Mouse (Mus musculus) heart, embryonic 10.5 days (tissue): Measurements from ENCODE around the gene Gaa. TPM values are rescaled to one million over a fixed set of nuclear protein-coding genes. Genes with fewer than 3 reads are reported as not detected.
A peak's percentile ranks its signal among the peaks of the same experiment; 100 is the strongest.
"Not testable (repeated sequence)": the region's sequence is repeated elsewhere in the genome, so short reads cannot be mapped to it uniquely, and the experiment has no call there.

Source experiments
- DNase-seq: peaks from one replicate; pipeline ENCODE4 v3.0.0-alpha.2; 2017; ENCODE audit warnings: low spot score
- H3K27ac ChIP-seq: fragments of 300-500 bp; sonication (generic); 2 replicates; pipeline ENCODE4 v1.5.1; 2016; ENCODE audit warnings: mild to moderate bottlenecking
- H3K27me3 ChIP-seq: fragments of 300-500 bp; sonication (generic); 2 replicates; pipeline ENCODE4 v1.6.1; 2016; ENCODE audit warnings: mild to moderate bottlenecking; ENCODE audit not compliant: poor library complexity, insufficient read depth, severe bottlenecking
- H3K36me3 ChIP-seq: fragments of 300-500 bp; sonication (generic); 2 replicates; pipeline ENCODE4 v1.6.1; 2016; ENCODE audit warnings: mild to moderate bottlenecking, moderate library complexity
- H3K4me1 ChIP-seq: fragments of 300-500 bp; sonication (generic); 2 replicates; pipeline ENCODE4 v1.6.1; 2016; ENCODE audit warnings: mild to moderate bottlenecking
- H3K4me3 ChIP-seq: fragments of 300-500 bp; sonication (generic); 2 replicates; pipeline ENCODE4 v1.5.1; 2016; ENCODE audit warnings: mild to moderate bottlenecking, moderate library complexity
- H3K9me3 ChIP-seq: fragments of 300-500 bp; sonication (generic); 2 replicates; pipeline ENCODE4 v1.6.1; 2016; ENCODE audit warnings: mild to moderate bottlenecking, moderate library complexity
- WGBS: fragments of 180-500 bp; shearing (Covaris S2); methylation state at CpG from one replicate; pipeline ENCODE4 v1.1.7; 2016; 5-methylcytosine and 5-hydroxymethylcytosine counted together
- polyA plus RNA-seq: library from polyadenylated mRNA; unstranded; fragments of >200 nt; fragmentation: Nextera tagmentation; extraction: Ambion mirVana; gene quantifications from 2 replicates; pipeline ENCODE4 v1.2.1, GENCODE M21; 2016

Gaa gene
- polyA plus RNA-seq, 1 experiment from 2014 or later: 57.3 TPM

- H3K4me3 ChIP-seq: no peak overlapping the region
- no peak for DNase-seq
- H3K9me3 ChIP-seq: no peaks in the 10 kb centered on the region; the same call in 1 of the 2 replicates
- H3K27me3 ChIP-seq: no peaks in the 10 kb centered on the region
- H3K4me1 ChIP-seq: peaks cover 26% of the 10 kb centered on the region
- H3K36me3 ChIP-seq: 0 out of 2 replicates have a peak, but pooled peaks cover 2% of the 10 kb centered on the region
- 0 out of 2 replicates have a peak overlapping the region, but pooled peaks have one; percentile 1 for H3K27ac ChIP-seq
- whole genome bisulfite sequencing: 32% methylated on average over 8 of the region's 8 CpGs
Measured at GRCm38 (mm10) chr11:119236354-119236753, 31.3 kb upstream of the Gaa start.

GRCm38 (mm10) chr11:119237007-119237406 lies 30.7 kb upstream of the Gaa start:
- H3K36me3 ChIP-seq: 0 out of 2 replicates have a peak, but pooled peaks cover 2% of the 10 kb centered on the region
- H3K27ac ChIP-seq: no peak overlapping the region

GRCm38 (mm10) chr11:119237568-119238304 lies 30.0 kb upstream of the Gaa start:
- 24% methylated on average over 20 of the region's 20 CpGs for WGBS
- Histone ChIP-seq H3K36me3 (0 out of 2 replicates have a peak, but pooled peaks cover 2% of the 10 kb centered on the region), H3K27ac (peak overlapping the region; percentile 75), H3K9me3 (no peaks in the 10 kb centered on the region; the same call in 1 of the 2 replicates), H3K27me3 (0 out of 2 replicates have a peak, but pooled peaks cover 5% of the 10 kb centered on the region), H3K4me3 (peak overlapping the region; percentile 54), H3K4me1 (peaks cover 26% of the 10 kb centered on the region)
- no peak for DNase-seq

More at GRCm38 (mm10) chr11:119237007-119237406, 30.7 kb upstream of the Gaa start:
- H3K4me1 ChIP-seq: peaks cover 26% of the 10 kb centered on the region
- no peak overlapping the region for H3K4me3 ChIP-seq
- DNase-seq: no peak
- no peaks in the 10 kb centered on the region; the same call in 1 of the 2 replicates for H3K9me3 ChIP-seq
- H3K27me3 ChIP-seq: no peaks in the 10 kb centered on the region
- 40% methylated on average over 3 of the region's 3 CpGs for WGBS

GRCm38 (mm10) chr11:119238305-119238721 lies 29.4 kb upstream of the Gaa start:
- H3K36me3 ChIP-seq: 0 out of 2 replicates have a peak, but pooled peaks cover 2% of the 10 kb centered on the region
- H3K27me3 ChIP-seq: 0 out of 2 replicates have a peak, but pooled peaks cover 5% of the 10 kb centered on the region
- H3K4me1 ChIP-seq: peaks cover 26% of the 10 kb centered on the region
- peak; percentile 85 for DNase-seq
- H3K9me3 ChIP-seq: no peaks in the 10 kb centered on the region; the same call in 1 of the 2 replicates
- peak overlapping the region; percentile 75 for H3K27ac ChIP-seq
- 5% methylated on average over 11 of the region's 11 CpGs for WGBS
- H3K4me3 ChIP-seq: peak overlapping the region; percentile 54

- H3K36me3 ChIP-seq: 0 out of 2 replicates have a peak, but pooled peaks cover 2% of the 10 kb centered on the region
- DNase-seq: no peak
- no peaks in the 10 kb centered on the region; the same call in 1 of the 2 replicates for H3K9me3 ChIP-seq
- H3K27me3 ChIP-seq: 0 out of 2 replicates have a peak, but pooled peaks cover 5% of the 10 kb centered on the region
- H3K27ac ChIP-seq: no peak overlapping the region
- H3K4me1 ChIP-seq: peaks cover 26% of the 10 kb centered on the region
- H3K4me3 ChIP-seq: no peak overlapping the region
- whole genome bisulfite sequencing: 93% methylated on average over 12 of the region's 12 CpGs
Measured at GRCm38 (mm10) chr11:119239480-119239879, 28.2 kb upstream of the Gaa start.

GRCm38 (mm10) chr11:119245543-119245942 lies 22.1 kb upstream of the Gaa start:
- not testable (repeated sequence) for H3K4me3 ChIP-seq, H3K36me3 ChIP-seq, DNase-seq, H3K27ac ChIP-seq, H3K9me3 ChIP-seq, H3K27me3 ChIP-seq, H3K4me1 ChIP-seq
- 84% methylated on average over 6 of the region's 6 CpGs for WGBS

GRCm38 (mm10) chr11:119249011-119249410 lies 18.7 kb upstream of the Gaa start:
- H3K27ac ChIP-seq: no peak overlapping the region; the same call in 1 of the 2 replicates
- H3K9me3 ChIP-seq: no peaks in the 10 kb centered on the region
- 25% methylated on average over 6 of the region's 6 CpGs for whole genome bisulfite sequencing
- peaks cover 14% of the 10 kb centered on the region for H3K27me3 ChIP-seq
- DNase-seq: no peak
- H3K4me1 ChIP-seq: peaks cover 33% of the 10 kb centered on the region
- H3K4me3 ChIP-seq: no peak overlapping the region
- no peaks in the 10 kb centered on the region for H3K36me3 ChIP-seq

- Histone ChIP-seq H3K36me3 (no peaks in the 10 kb centered on the region), H3K27ac (no peak overlapping the region), H3K9me3 (no peaks in the 10 kb centered on the region), H3K27me3 (peaks cover 20% of the 10 kb centered on the region), H3K4me1 (peaks cover 33% of the 10 kb centered on the region), H3K4me3 (no peak overlapping the region)
- no peak for DNase-seq
- 33% methylated on average over 17 of the region's 17 CpGs for WGBS
Measured at GRCm38 (mm10) chr11:119250998-119251397, 16.7 kb upstream of the Gaa start.

GRCm38 (mm10) chr11:119252854-119253541 lies 14.7 kb upstream of the Gaa start:
- Histone ChIP-seq H3K4me3 (peak overlapping the region; percentile 53), H3K36me3 (no peaks in the 10 kb centered on the region), H3K27me3 (peaks cover 20% of the 10 kb centered on the region), H3K9me3 (no peaks in the 10 kb centered on the region), H3K27ac (peak overlapping the region; percentile 71), H3K4me1 (peaks cover 39% of the 10 kb centered on the region)
- WGBS: 5% methylated on average over 22 of the region's 22 CpGs
- no peak for DNase-seq

- Histone ChIP-seq H3K4me1 (peaks cover 32% of the 10 kb centered on the region), H3K27me3 (peaks cover 15% of the 10 kb centered on the region)
- not testable (repeated sequence) for H3K9me3 ChIP-seq, DNase-seq, H3K4me3 ChIP-seq, H3K36me3 ChIP-seq, H3K27ac ChIP-seq
- WGBS: 88% methylated on average over 5 of the region's 5 CpGs
Measured at GRCm38 (mm10) chr11:119256557-119256956, 11.1 kb upstream of the Gaa start.

GRCm38 (mm10) chr11:119258216-119258571 lies 9.5 kb upstream of the Gaa start:
- peaks cover 6% of the 10 kb centered on the region; the same call in 1 of the 2 replicates for H3K27me3 ChIP-seq
- H3K4me3 ChIP-seq: peak overlapping the region; percentile 48
- peak overlapping the region; percentile 77; the same call in 1 of the 2 replicates for H3K27ac ChIP-seq
- no peak for DNase-seq
- no peaks in the 10 kb centered on the region for H3K9me3 ChIP-seq
- 54% methylated on average over 9 of the region's 9 CpGs for WGBS
- no peaks in the 10 kb centered on the region for H3K36me3 ChIP-seq
- H3K4me1 ChIP-seq: peaks cover 17% of the 10 kb centered on the region

GRCm38 (mm10) chr11:119258572-119259322 lies 8.9 kb upstream of the Gaa start:
- DNase-seq: no peak
- Histone ChIP-seq H3K36me3 (no peaks in the 10 kb centered on the region), H3K4me1 (peaks cover 12% of the 10 kb centered on the region), H3K9me3 (no peaks in the 10 kb centered on the region), H3K27me3 (peaks cover 6% of the 10 kb centered on the region; the same call in 1 of the 2 replicates), H3K27ac (peak overlapping the region; percentile 77), H3K4me3 (peak overlapping the region; percentile 48)
- WGBS: 62% methylated on average over 23 of the region's 23 CpGs
